Mouse (Mus musculus): ENCODE measurements at regions not wholly inside any gene's neighbourhood (a gene's known extent, or its start where the extent isn't known, plus 50 kb on each side); places are given as distances from the start of the nearest gene placed in this dataset.

GRCm38 (mm10) chr12:77533606-77534005, 295.7 kb downstream of the Fut8 start:
- TF ChIP-seq CTCF (IDR thresholded peaks at IDR 0.05; ENCODE audit: borderline replicate concordance, control insufficient read depth, extremely low read depth, insufficient read depth, low read length, poor library complexity) (no peak), POLR2A (IDR thresholded peaks at IDR 0.05; ENCODE audit: control insufficient read depth, extremely low read depth, insufficient read depth, low read length, poor library complexity) (no peak)
